Mouse (Mus musculus): ENCODE results near the gene Ccl22.

The Ccl22 gene

DNA sequence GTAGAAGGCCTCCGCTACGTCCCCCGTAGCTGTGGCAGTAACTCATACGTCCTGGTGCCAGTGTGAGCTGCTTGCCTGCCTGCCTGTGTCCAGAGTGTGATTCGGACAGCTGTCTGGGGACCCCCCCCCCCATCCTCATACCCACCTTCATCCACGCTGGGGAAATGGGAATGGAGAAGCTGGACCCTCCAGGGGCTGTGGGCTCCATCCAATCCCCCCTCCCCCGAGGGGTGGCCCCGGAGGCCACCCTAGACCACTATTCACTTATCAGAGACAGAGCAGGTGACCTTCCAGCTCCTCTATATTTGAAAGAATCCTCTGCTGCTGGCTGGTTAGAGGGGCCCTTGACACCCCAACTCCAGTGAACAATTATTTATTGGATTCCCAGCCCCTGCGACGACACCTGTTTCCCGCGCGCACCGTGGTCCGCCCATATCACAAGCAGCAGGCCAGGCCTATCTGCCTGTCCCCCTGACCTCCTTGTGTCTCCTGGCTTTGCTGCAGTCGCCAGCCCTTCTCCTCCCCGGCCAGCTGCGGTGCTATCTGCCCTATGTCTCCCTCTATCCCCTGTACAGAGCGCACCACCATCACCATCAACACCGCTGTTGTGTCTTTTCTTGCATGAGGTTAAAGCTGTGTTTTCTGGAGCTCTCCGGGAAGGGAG is 35.2 kb downstream of the Ccl22 start:
- DNase-seq: no peak

DNA sequence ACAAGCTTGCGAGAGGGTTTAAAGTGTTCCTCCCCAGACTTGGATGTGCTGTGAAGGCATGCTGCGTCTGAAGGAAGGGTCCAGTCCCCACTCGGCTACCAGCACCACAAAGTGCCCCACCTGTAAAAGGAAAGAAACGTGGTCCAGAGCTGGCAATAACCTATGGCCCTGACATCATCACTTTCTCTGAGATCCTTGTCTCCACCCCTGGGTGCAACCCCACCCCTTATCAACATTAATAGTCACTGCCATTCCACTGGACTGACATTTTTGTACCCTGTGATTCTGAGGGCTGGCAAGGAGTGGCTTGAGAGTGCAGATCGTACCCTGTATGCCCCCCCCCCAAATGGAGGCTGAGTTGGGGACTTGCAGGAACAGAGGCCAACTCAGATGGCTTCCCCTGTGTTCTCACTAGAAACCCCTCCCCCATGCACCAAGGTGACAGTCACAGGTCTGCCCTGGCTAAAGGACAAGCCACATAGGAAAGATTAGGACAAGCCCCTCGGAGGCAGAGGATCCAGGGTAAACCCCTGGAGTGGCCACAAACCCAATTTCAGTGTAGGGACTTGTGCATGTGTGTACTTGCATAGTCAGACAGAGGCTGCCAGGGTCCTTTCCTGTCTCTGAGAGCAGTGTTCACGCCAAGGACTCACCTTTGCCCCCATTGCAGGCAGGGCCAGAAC is 35.9 kb downstream of the Ccl22 start:
- no peak for DNase-seq

GRCm38 (mm10) chr8:94781838-94782235 is 36.4 kb downstream of the Ccl22 start:
- peak; percentile 84 for DNase-seq

DNA sequence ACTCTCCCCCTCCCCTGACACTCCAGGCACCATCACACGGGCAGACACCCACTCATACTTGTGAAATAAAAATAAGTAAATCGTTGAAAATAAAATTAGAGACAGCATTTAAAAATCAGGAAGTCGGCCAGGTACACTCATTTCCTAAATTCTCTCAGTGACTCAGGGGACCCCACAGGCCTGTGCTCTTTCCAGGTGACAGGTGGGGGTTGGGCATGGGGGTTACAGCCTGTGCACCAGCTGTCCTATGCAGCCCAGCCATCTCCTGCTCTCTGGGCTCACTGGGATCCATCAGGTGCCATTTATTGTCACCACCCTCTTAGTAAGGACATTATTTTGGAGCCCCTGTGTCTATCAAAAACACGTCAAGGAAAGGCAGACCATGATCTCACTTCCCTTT is 38.5 kb downstream of the Ccl22 start:
- no peak for DNase-seq

DNA sequence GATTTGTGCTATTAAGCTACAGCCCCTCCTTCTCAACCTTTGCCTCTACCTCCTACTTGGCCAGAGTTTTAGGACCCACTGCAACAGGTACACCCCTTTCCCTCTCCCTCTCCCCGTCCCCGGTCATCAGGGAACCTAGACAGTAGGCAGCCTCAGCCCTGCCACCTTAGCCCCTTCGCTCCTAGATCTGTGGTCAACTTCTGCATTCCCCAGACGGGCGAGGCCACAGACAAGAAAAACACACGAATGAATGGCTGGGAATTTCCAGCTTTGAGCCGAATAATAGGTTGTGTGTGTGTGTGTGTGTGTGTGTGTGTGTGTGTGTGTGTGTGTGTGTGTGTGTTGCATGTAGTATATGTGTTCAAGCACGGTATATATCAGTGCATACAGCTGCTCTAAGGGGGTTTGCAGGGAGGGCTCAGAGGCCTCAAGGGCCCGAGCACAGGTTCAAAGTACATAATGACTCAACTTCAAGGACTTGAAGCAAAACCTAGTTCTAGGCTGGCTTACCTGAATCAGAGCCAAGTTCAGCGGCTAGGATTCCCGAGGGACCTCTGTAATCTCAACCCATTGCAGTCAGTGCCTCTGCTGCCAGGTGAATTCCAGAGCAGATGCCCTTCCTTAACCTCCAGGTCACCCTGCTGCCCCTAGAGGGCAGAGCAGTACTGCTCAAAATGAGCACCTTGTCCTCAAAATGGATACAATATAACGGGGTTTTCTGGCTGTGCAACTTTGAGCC is 40.0 kb downstream of the Ccl22 start:
- peak; percentile 78 for DNase-seq

- DNase-seq: no peak
These were observed 40.7 kb downstream of the Ccl22 start for GRCm38 (mm10) chr8:94785995-94786595.

DNA sequence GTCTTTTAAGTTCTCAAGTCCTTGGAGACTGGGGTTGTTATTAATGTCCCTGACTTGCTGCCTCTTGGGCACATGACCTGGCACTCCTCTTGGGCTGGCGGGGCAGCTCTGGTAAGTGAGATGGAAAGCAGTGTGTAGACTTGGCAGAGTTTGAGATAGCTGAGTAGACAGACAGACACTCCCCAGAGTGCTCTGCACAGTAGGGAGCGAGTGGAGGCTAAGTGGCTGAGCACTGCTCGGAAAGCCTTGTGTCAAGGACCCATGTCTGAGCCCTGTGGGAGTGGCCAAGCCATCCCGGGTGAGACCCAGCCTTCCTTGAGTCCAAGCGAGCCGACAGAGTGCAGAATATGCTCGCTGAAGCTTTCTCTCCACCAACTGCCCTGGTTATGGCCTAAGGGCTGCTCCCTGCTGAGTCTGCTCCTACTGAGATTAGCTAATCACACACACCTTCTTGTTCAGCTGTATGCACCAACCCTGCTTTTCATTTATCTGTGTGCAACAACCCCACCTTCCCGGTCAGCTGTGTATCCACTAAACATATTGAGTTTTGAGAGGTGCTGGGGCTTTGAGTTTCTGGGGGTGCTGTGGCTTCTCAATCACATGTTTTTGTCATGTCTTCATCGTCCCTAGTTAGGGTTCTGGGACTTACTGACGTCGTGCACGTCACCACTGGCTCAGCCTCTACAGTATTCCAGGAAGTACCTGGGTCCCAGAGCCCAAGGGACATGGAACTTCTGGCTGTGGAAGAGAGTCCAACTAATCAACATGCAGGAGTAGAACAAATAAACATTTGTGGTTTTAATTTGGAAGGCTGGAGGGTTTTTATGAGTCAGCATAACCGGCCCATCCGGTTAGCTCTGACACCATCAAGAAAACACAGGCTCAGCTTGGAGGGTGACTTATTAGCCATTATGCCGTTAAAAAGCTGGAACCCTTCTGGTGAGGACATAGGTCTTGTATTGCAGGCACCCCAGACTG is 42.4 kb downstream of the Ccl22 start:
- DNase-seq: peak; percentile 65

DNA sequence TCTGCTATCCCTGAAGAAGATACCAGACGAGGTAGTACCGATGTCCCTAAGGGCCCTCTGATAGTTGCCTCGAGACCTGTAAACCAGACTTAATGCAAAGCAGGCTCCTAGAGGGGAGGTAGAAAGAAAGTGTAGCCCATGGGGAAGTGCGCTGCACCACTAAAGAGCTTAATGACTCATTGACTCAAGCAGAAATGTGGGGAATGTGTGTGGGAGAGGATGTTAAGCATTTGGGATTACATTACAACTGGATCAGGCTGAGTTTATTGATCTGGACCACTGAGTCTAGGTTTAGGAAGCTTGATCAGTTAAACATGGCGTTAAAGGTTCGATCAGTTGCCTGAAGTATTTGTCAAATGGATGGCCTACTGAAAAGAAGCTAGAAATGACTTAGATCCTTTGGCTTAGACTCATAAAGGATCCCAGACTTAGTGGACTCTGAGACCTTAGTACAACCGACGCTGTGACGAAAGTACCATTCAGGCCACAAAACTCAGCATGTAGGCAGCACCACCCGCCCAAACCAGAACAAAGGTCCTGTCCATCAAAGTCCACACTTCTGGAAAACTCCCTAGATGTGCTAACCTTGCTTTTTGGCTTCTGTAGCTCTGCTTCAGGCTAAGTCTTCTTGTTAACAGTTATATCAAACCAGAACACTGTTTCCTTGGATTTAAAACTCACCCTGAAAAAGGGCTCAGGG is 44.0 kb downstream of the Ccl22 start:
- DNase-seq: no peak

DNA sequence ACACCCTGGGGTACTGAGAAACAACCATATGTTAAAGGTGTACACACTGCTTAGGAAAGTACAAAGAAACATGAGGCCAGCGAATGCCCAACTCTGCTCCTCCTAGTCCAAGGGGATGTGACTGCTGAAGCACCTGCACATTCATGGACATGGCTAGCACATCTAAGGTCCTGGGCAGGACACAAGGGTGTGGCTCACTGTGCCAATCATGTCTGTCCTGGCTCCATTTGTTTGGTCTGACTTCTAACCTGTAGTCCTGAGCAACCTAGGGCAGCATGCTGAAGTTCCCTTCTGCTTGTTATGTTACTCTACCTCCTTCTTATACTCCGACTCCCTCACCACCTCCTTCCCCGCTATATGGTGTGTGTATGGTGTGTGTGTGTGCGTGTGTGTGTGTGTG is 49.0 kb downstream of the Ccl22 start:
- no peak for DNase-seq

DNA sequence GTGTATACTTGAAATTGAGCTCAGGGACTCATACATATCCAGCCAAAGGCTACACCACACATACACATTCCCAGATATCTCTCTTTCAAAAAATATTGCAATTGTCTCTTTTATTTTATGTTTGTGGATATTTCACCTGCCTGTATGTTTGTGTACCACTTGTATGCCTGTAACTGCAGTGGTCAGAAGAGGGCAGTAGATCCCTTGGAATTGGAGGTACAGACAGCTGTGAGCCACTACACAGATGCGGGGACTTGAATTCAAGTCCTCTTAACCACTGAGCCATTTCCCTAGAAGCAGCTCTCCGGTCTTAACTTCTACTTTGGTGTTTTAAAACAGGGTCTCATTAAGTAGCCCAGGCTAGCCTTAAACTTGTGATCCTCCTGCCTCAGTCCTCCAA is 49.4 kb downstream of the Ccl22 start:
- no peak for DNase-seq

DNA sequence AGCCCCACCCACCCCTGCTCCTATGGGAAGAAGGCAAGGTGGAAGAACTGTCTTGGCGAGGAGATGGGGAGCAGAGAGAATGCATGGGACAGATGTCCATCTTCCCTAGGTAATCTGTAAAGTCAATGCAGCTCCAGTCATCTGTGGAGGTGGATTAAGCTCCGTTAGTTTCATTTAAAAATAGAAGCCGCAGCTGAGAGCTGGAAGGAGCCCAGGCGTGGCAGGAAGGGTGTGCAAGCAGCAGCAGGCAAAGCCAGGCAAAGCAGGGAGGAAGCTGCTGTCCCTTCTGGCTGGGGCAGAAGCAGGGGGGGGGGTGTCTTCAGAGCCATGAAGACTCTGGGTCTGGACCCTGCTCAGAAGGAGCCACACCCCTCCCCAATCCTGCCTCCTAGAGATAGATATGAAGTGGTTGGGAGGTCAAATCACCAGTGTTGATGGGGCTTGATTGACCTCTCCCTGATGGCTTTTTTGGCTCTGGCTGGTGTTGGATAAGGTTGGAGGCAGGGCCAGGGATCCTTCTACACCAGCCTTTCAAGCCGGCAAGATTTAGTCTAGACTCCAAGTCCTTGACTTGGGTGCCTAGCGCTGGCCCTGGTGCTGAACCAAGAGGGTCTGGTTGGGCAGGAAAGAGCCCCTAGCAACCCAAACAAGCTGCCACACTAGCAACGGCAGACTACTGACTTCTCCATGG is 55.0 kb downstream of the Ccl22 start:
- DNase-seq: no peak

All from kidney, adult 18-20 months (tissue).